Mouse (Mus musculus): ENCODE measurements at regions not wholly inside any gene's neighbourhood (a gene's known extent, or its start where the extent isn't known, plus 50 kb on each side); places are given as distances from the start of the nearest gene placed in this dataset.

- TF ChIP-seq POLR2A (IDR thresholded peaks at IDR 0.05; ENCODE audit: borderline replicate concordance, extremely low read depth, insufficient read depth, insufficient read length, poor library complexity, severe bottlenecking) (no peak), CTCF (IDR thresholded peaks at IDR 0.05; ENCODE audit: borderline replicate concordance, extremely low read depth, insufficient read depth, insufficient read length) (no peak)
These were observed 392.7 kb upstream of the Klf4 start for GRCm38 (mm10) chr4:55924974-55925373.

GRCm38 (mm10) chr4:55921217-55921616 lies 389.0 kb upstream of the Klf4 start:
- DNase-seq (ENCODE audit: low read depth): peak; percentile 33
- no peak for TF ChIP-seq CTCF (IDR thresholded peaks at IDR 0.05; ENCODE audit: borderline replicate concordance, extremely low read depth, insufficient read depth, insufficient read length)
- TF ChIP-seq POLR2A (IDR thresholded peaks at IDR 0.05; ENCODE audit: borderline replicate concordance, extremely low read depth, insufficient read depth, insufficient read length, poor library complexity, severe bottlenecking): no peak

More at GRCm38 (mm10) chr4:55924974-55925373, 392.7 kb upstream of the Klf4 start:
- DNase-seq (ENCODE audit: low read depth): no peak

- TF ChIP-seq CTCF (IDR thresholded peaks at IDR 0.05; ENCODE audit: borderline replicate concordance, extremely low read depth, insufficient read depth, insufficient read length): no peak
- no peak for TF ChIP-seq POLR2A (IDR thresholded peaks at IDR 0.05; ENCODE audit: borderline replicate concordance, extremely low read depth, insufficient read depth, insufficient read length, poor library complexity, severe bottlenecking)
- DNase-seq (ENCODE audit: low read depth): no peak
These were observed 362.0 kb upstream of the Klf4 start for GRCm38 (mm10) chr4:55894116-55894885.

- no peak for DNase-seq (ENCODE audit: low read depth)
- TF ChIP-seq POLR2A (IDR thresholded peaks at IDR 0.05; ENCODE audit: borderline replicate concordance, extremely low read depth, insufficient read depth, insufficient read length, poor library complexity, severe bottlenecking): no peak
- no peak for TF ChIP-seq CTCF (IDR thresholded peaks at IDR 0.05; ENCODE audit: borderline replicate concordance, extremely low read depth, insufficient read depth, insufficient read length)
These were observed 359.4 kb upstream of the Klf4 start for GRCm38 (mm10) chr4:55891656-55892055.

- TF ChIP-seq CTCF (IDR thresholded peaks at IDR 0.05; ENCODE audit: borderline replicate concordance, extremely low read depth, insufficient read depth, insufficient read length) (no peak), POLR2A (IDR thresholded peaks at IDR 0.05; ENCODE audit: borderline replicate concordance, extremely low read depth, insufficient read depth, insufficient read length, poor library complexity, severe bottlenecking) (no peak)
- no peak for DNase-seq (ENCODE audit: low read depth)
These were observed 355.3 kb upstream of the Klf4 start for GRCm38 (mm10) chr4:55887581-55887980.

- DNase-seq (ENCODE audit: low read depth): no peak
- TF ChIP-seq POLR2A (IDR thresholded peaks at IDR 0.05; ENCODE audit: borderline replicate concordance, extremely low read depth, insufficient read depth, insufficient read length, poor library complexity, severe bottlenecking): no peak
These were observed 350.3 kb upstream of the Klf4 start for GRCm38 (mm10) chr4:55882541-55882940.

- TF ChIP-seq CTCF (IDR thresholded peaks at IDR 0.05; ENCODE audit: borderline replicate concordance, extremely low read depth, insufficient read depth, insufficient read length) (no peak), POLR2A (IDR thresholded peaks at IDR 0.05; ENCODE audit: borderline replicate concordance, extremely low read depth, insufficient read depth, insufficient read length, poor library complexity, severe bottlenecking) (no peak)
- peak; percentile 69 for DNase-seq (ENCODE audit: low read depth)
These were observed 343.0 kb upstream of the Klf4 start for GRCm38 (mm10) chr4:55875304-55875703.

- DNase-seq (ENCODE audit: low read depth): peak; percentile 5
- no peak for TF ChIP-seq POLR2A (IDR thresholded peaks at IDR 0.05; ENCODE audit: borderline replicate concordance, extremely low read depth, insufficient read depth, insufficient read length, poor library complexity, severe bottlenecking)
- TF ChIP-seq CTCF (IDR thresholded peaks at IDR 0.05; ENCODE audit: borderline replicate concordance, extremely low read depth, insufficient read depth, insufficient read length): no peak
These were observed 342.6 kb upstream of the Klf4 start for GRCm38 (mm10) chr4:55874875-55875274.

- DNase-seq (ENCODE audit: low read depth): peak; percentile 51
- TF ChIP-seq POLR2A (IDR thresholded peaks at IDR 0.05; ENCODE audit: borderline replicate concordance, extremely low read depth, insufficient read depth, insufficient read length, poor library complexity, severe bottlenecking) (no peak), CTCF (IDR thresholded peaks at IDR 0.05; ENCODE audit: borderline replicate concordance, extremely low read depth, insufficient read depth, insufficient read length) (no peak)
These were observed 342.0 kb upstream of the Klf4 start for GRCm38 (mm10) chr4:55874276-55874675.

GRCm38 (mm10) chr4:55860055-55860454 lies 327.8 kb upstream of the Klf4 start:
- no peak for TF ChIP-seq POLR2A (IDR thresholded peaks at IDR 0.05; ENCODE audit: borderline replicate concordance, extremely low read depth, insufficient read depth, insufficient read length, poor library complexity, severe bottlenecking)
- no peak for DNase-seq (ENCODE audit: low read depth)

GRCm38 (mm10) chr4:55859211-55859761 lies 327.0 kb upstream of the Klf4 start:
- TF ChIP-seq POLR2A (IDR thresholded peaks at IDR 0.05; ENCODE audit: borderline replicate concordance, extremely low read depth, insufficient read depth, insufficient read length, poor library complexity, severe bottlenecking) (no peak), CTCF (IDR thresholded peaks at IDR 0.05; ENCODE audit: borderline replicate concordance, extremely low read depth, insufficient read depth, insufficient read length) (no peak)
- no peak for DNase-seq (ENCODE audit: low read depth)

- TF ChIP-seq POLR2A (IDR thresholded peaks at IDR 0.05; ENCODE audit: borderline replicate concordance, extremely low read depth, insufficient read depth, insufficient read length, poor library complexity, severe bottlenecking) (no peak), CTCF (IDR thresholded peaks at IDR 0.05; ENCODE audit: borderline replicate concordance, extremely low read depth, insufficient read depth, insufficient read length) (no peak)
- DNase-seq (ENCODE audit: low read depth): no peak
These were observed 319.2 kb upstream of the Klf4 start for GRCm38 (mm10) chr4:55851430-55851829.

Data from brain, embryonic 14.5 days (tissue).